Comparison of ENCODE assay signal across 18 mouse cellular contexts in genomic region chr2:74938711-74939110, GRCm38 (mm10).
"Had no signal": no experiment of that assay in that cellular context is flagged by ENCODE, and none has a peak within 500 bp of the region (broad histone marks: within the 10 kb centered on the region; RNA-seq: fewer than 3 reads in every experiment).

No protein-coding gene starts in this region.

- H3K9ac ChIP-seq: liver, embryonic 15.5 days; liver, postnatal 0 days; lung, embryonic 15.5 days; midbrain, embryonic 12.5 days; neural tube, embryonic 13.5 days; stomach, embryonic 15.5 days had no signal

- H3K27ac ChIP-seq: liver, embryonic 15.5 days; lung, embryonic 15.5 days; macrophage; midbrain, embryonic 12.5 days; neural tube, embryonic 13.5 days; stomach, embryonic 15.5 days; stomach, postnatal 0 days had no signal

- ATAC-seq: liver, postnatal 0 days; lung, postnatal 0 days had no signal

- H3K36me3 ChIP-seq: liver, embryonic 15.5 days; lung, embryonic 15.5 days; midbrain, embryonic 12.5 days; neural tube, embryonic 13.5 days; stomach, embryonic 15.5 days had no signal

- H3K27me3 ChIP-seq: liver, embryonic 15.5 days; neural tube, embryonic 13.5 days; stomach, embryonic 15.5 days had no signal

- DNase-seq: liver, postnatal 0 days; lung, adult 2 months; lung, postnatal 14 days; lung, postnatal 36 days; midbrain, embryonic 14.5 days; right cerebral cortex, postnatal 14 days; thymus, adult 2 months; thymus, postnatal 25 days; thymus, postnatal 4 days had no signal

- H3K4me1 ChIP-seq: liver, embryonic 15.5 days; megakaryocyte, embryonic 14.5 days; midbrain, embryonic 12.5 days; stomach, embryonic 15.5 days had no signal

- H3K4me2 ChIP-seq: liver, embryonic 15.5 days; lung, embryonic 15.5 days; midbrain, embryonic 12.5 days; neural tube, embryonic 13.5 days; stomach, embryonic 15.5 days had no signal

- H3K9me3 ChIP-seq: liver, embryonic 15.5 days; lung, embryonic 15.5 days; megakaryocyte, embryonic 14.5 days; midbrain, embryonic 12.5 days; neural tube, embryonic 13.5 days; stomach, embryonic 15.5 days had no signal

- H3K4me3 ChIP-seq: liver, embryonic 15.5 days; lung, embryonic 15.5 days; megakaryocyte, embryonic 14.5 days; midbrain, embryonic 12.5 days; neural tube, embryonic 13.5 days; stomach, embryonic 15.5 days had no signal
